Mouse (Mus musculus): ENCODE data around the gene Pdilt.

GRCm38 (mm10) chr7:119527548-119527947, 4.3 kb upstream of the Pdilt start:
- TF ChIP-seq CTCF (IDR thresholded peaks at IDR 0.05; ENCODE audit: borderline replicate concordance, control insufficient read depth, extremely low read depth, insufficient read depth, low read length, poor library complexity) (no peak), POLR2A (IDR thresholded peaks at IDR 0.05; ENCODE audit: control insufficient read depth, extremely low read depth, insufficient read depth, low read length, poor library complexity) (no peak)
